Mouse (Mus musculus): ENCODE results near the gene Fscn1. TPM values are rescaled to one million over a fixed set of nuclear protein-coding genes. Genes with fewer than 3 reads are reported as not detected.

Gene Fscn1
- polyA plus RNA-seq, 1 experiment from 2014 or later: 129 TPM

- no peak overlapping the region for H3K4me3 ChIP-seq (ENCODE audit: low read length)
- H3K4me1 ChIP-seq (ENCODE audit: control insufficient read depth, insufficient read depth, low read length): no peaks in the 10 kb centered on the region
- H3K9ac ChIP-seq (ENCODE audit: low read depth, low read length): no peak overlapping the region
- no peaks in the 10 kb centered on the region for H3K9me3 ChIP-seq (ENCODE audit: control insufficient read depth, low read length)
- 82% methylated on average over 6 of the region's 6 CpGs for WGBS
- H3K4me2 ChIP-seq (ENCODE audit: low read depth, low read length): no peak overlapping the region
- ATAC-seq: no peak
- H3K27me3 ChIP-seq (replicated peaks; ENCODE audit: control insufficient read depth, insufficient read depth, low read length): no peaks in the 10 kb centered on the region
- H3K36me3 ChIP-seq (ENCODE audit: control insufficient read depth, insufficient read depth, low read length): no peaks in the 10 kb centered on the region
- H3K27ac ChIP-seq (ENCODE audit: low read length): no peak overlapping the region
Measured at GRCm38 (mm10) chr5:142950405-142950804, 9.7 kb upstream of the Fscn1 start.

GRCm38 (mm10) chr5:142953641-142954040 lies 6.5 kb upstream of the Fscn1 start:
- 74% methylated on average over 3 of the region's 3 CpGs for WGBS
- Histone ChIP-seq H3K27ac (ENCODE audit: low read length) (no peak overlapping the region), H3K36me3 (ENCODE audit: control insufficient read depth, insufficient read depth, low read length) (no peaks in the 10 kb centered on the region), H3K4me3 (ENCODE audit: low read length) (no peak overlapping the region), H3K9ac (ENCODE audit: low read depth, low read length) (no peak overlapping the region), H3K4me2 (ENCODE audit: low read depth, low read length) (no peak overlapping the region), H3K4me1 (ENCODE audit: control insufficient read depth, insufficient read depth, low read length) (no peaks in the 10 kb centered on the region), H3K27me3 (replicated peaks; ENCODE audit: control insufficient read depth, insufficient read depth, low read length) (no peaks in the 10 kb centered on the region), H3K9me3 (ENCODE audit: control insufficient read depth, low read length) (no peaks in the 10 kb centered on the region)
- no peak for ATAC-seq

- no peaks in the 10 kb centered on the region for H3K27me3 ChIP-seq (replicated peaks; ENCODE audit: control insufficient read depth, insufficient read depth, low read length)
- no peak overlapping the region for H3K4me2 ChIP-seq (ENCODE audit: low read depth, low read length)
- H3K4me3 ChIP-seq (ENCODE audit: low read length): no peak overlapping the region
- H3K9ac ChIP-seq (ENCODE audit: low read depth, low read length): no peak overlapping the region
- no peak overlapping the region for H3K27ac ChIP-seq (ENCODE audit: low read length)
- whole genome bisulfite sequencing: 67% methylated on average over 6 of the region's 6 CpGs
- H3K36me3 ChIP-seq (ENCODE audit: control insufficient read depth, insufficient read depth, low read length): no peaks in the 10 kb centered on the region
- no peak for ATAC-seq
- H3K9me3 ChIP-seq (ENCODE audit: control insufficient read depth, low read length): no peaks in the 10 kb centered on the region
- peaks cover 12% of the 10 kb centered on the region for H3K4me1 ChIP-seq (ENCODE audit: control insufficient read depth, insufficient read depth, low read length)
Measured at GRCm38 (mm10) chr5:142956956-142957703, 3.0 kb upstream of the Fscn1 start.

- Histone ChIP-seq H3K36me3 (ENCODE audit: control insufficient read depth, insufficient read depth, low read length) (no peaks in the 10 kb centered on the region), H3K4me3 (ENCODE audit: low read length) (no peak overlapping the region), H3K27ac (ENCODE audit: low read length) (no peak overlapping the region), H3K4me1 (ENCODE audit: control insufficient read depth, insufficient read depth, low read length) (peaks cover 16% of the 10 kb centered on the region), H3K4me2 (ENCODE audit: low read depth, low read length) (no peak overlapping the region), H3K9me3 (ENCODE audit: control insufficient read depth, low read length) (no peaks in the 10 kb centered on the region), H3K9ac (ENCODE audit: low read depth, low read length) (no peak overlapping the region), H3K27me3 (replicated peaks; ENCODE audit: control insufficient read depth, insufficient read depth, low read length) (no peaks in the 10 kb centered on the region)
- 88% methylated on average over 14 of the region's 14 CpGs for WGBS
- no peak for ATAC-seq
Measured at GRCm38 (mm10) chr5:142958464-142958863, 1.7 kb upstream of the Fscn1 start.

GRCm38 (mm10) chr5:142959156-142959555 lies 987 bp upstream of the Fscn1 start:
- Histone ChIP-seq H3K4me1 (ENCODE audit: control insufficient read depth, insufficient read depth, low read length) (peaks cover 23% of the 10 kb centered on the region), H3K9ac (ENCODE audit: low read depth, low read length) (no peak overlapping the region), H3K4me3 (ENCODE audit: low read length) (no peak overlapping the region), H3K4me2 (ENCODE audit: low read depth, low read length) (no peak overlapping the region), H3K36me3 (ENCODE audit: control insufficient read depth, insufficient read depth, low read length) (no peaks in the 10 kb centered on the region), H3K27me3 (replicated peaks; ENCODE audit: control insufficient read depth, insufficient read depth, low read length) (no peaks in the 10 kb centered on the region), H3K27ac (ENCODE audit: low read length) (no peak overlapping the region), H3K9me3 (ENCODE audit: control insufficient read depth, low read length) (no peaks in the 10 kb centered on the region)
- WGBS: 74% methylated on average over 4 of the region's 4 CpGs
- no peak for ATAC-seq

GRCm38 (mm10) chr5:142960775-142961271 lies 680 bp downstream of the Fscn1 start:
- H3K4me2 ChIP-seq (ENCODE audit: low read depth, low read length): peak overlapping the region; percentile 87
- H3K27ac ChIP-seq (ENCODE audit: low read length): peak overlapping the region; percentile 89
- peak overlapping the region; percentile 78 for H3K4me3 ChIP-seq (ENCODE audit: low read length)
- no peaks in the 10 kb centered on the region for H3K27me3 ChIP-seq (replicated peaks; ENCODE audit: control insufficient read depth, insufficient read depth, low read length)
- ATAC-seq: no peak; the same call in 1 of the 2 replicates
- H3K9ac ChIP-seq (ENCODE audit: low read depth, low read length): peak overlapping the region; percentile 93
- no peaks in the 10 kb centered on the region for H3K36me3 ChIP-seq (ENCODE audit: control insufficient read depth, insufficient read depth, low read length)
- H3K9me3 ChIP-seq (ENCODE audit: control insufficient read depth, low read length): no peaks in the 10 kb centered on the region
- H3K4me1 ChIP-seq (ENCODE audit: control insufficient read depth, insufficient read depth, low read length): peaks cover 30% of the 10 kb centered on the region
- WGBS: under 1% methylated on average over 59 of the region's 59 CpGs

- H3K36me3 ChIP-seq (ENCODE audit: control insufficient read depth, insufficient read depth, low read length): no peaks in the 10 kb centered on the region
- H3K9ac ChIP-seq (ENCODE audit: low read depth, low read length): peak overlapping the region; percentile 93
- WGBS: 2% methylated on average over 15 of the region's 15 CpGs
- H3K4me2 ChIP-seq (ENCODE audit: low read depth, low read length): peak overlapping the region; percentile 87
- H3K4me3 ChIP-seq (ENCODE audit: low read length): peak overlapping the region; percentile 78
- H3K9me3 ChIP-seq (ENCODE audit: control insufficient read depth, low read length): no peaks in the 10 kb centered on the region
- peak overlapping the region; percentile 89 for H3K27ac ChIP-seq (ENCODE audit: low read length)
- H3K27me3 ChIP-seq (replicated peaks; ENCODE audit: control insufficient read depth, insufficient read depth, low read length): no peaks in the 10 kb centered on the region
- ATAC-seq: peak; percentile 55
- H3K4me1 ChIP-seq (ENCODE audit: control insufficient read depth, insufficient read depth, low read length): peaks cover 31% of the 10 kb centered on the region
Measured at GRCm38 (mm10) chr5:142961398-142961880, 1.3 kb downstream of the Fscn1 start.

GRCm38 (mm10) chr5:142961881-142962443 lies 1.8 kb downstream of the Fscn1 start:
- Histone ChIP-seq H3K9ac (ENCODE audit: low read depth, low read length) (peak overlapping the region; percentile 93), H3K27me3 (replicated peaks; ENCODE audit: control insufficient read depth, insufficient read depth, low read length) (no peaks in the 10 kb centered on the region), H3K27ac (ENCODE audit: low read length) (peak overlapping the region; percentile 89), H3K4me2 (ENCODE audit: low read depth, low read length) (peak overlapping the region; percentile 87), H3K9me3 (ENCODE audit: control insufficient read depth, low read length) (no peaks in the 10 kb centered on the region), H3K4me1 (ENCODE audit: control insufficient read depth, insufficient read depth, low read length) (peaks cover 31% of the 10 kb centered on the region), H3K36me3 (ENCODE audit: control insufficient read depth, insufficient read depth, low read length) (no peaks in the 10 kb centered on the region), H3K4me3 (ENCODE audit: low read length) (peak overlapping the region; percentile 78)
- peak; percentile 76 for ATAC-seq
- 2% methylated on average over 43 of the region's 43 CpGs for WGBS

GRCm38 (mm10) chr5:142962444-142962961 lies 2.4 kb downstream of the Fscn1 start:
- H3K4me2 ChIP-seq (ENCODE audit: low read depth, low read length): peak overlapping the region; percentile 87
- 8% methylated on average over 11 of the region's 11 CpGs for WGBS
- H3K9me3 ChIP-seq (ENCODE audit: control insufficient read depth, low read length): no peaks in the 10 kb centered on the region
- no peaks in the 10 kb centered on the region for H3K27me3 ChIP-seq (replicated peaks; ENCODE audit: control insufficient read depth, insufficient read depth, low read length)
- H3K9ac ChIP-seq (ENCODE audit: low read depth, low read length): peak overlapping the region; percentile 93
- H3K36me3 ChIP-seq (ENCODE audit: control insufficient read depth, insufficient read depth, low read length): no peaks in the 10 kb centered on the region
- H3K4me3 ChIP-seq (ENCODE audit: low read length): peak overlapping the region; percentile 78
- peaks cover 31% of the 10 kb centered on the region for H3K4me1 ChIP-seq (ENCODE audit: control insufficient read depth, insufficient read depth, low read length)
- H3K27ac ChIP-seq (ENCODE audit: low read length): peak overlapping the region; percentile 89
- ATAC-seq: no peak; the same call in 1 of the 2 replicates

Data from intestine, embryonic 16.5 days (tissue).